Mouse (Mus musculus) megakaryocyte-erythroid progenitor cell, adult 5 weeks (primary cell): ENCODE measurements around the gene 3110009E18Rik. TPM values are rescaled to one million over a fixed set of nuclear protein-coding genes. Genes with fewer than 3 reads are reported as not detected.

Experiments used
- polyA plus RNA-seq: library from polyadenylated mRNA; stranded (reverse); fragments of >175 nt; gene quantifications from 2 replicates; pipeline ENCODE4 v1.2.3, GENCODE M21; 2012

The 3110009E18Rik gene
- 3.6 and 4.2 TPM in 2 replicates for polyA plus RNA-seq

DNA sequence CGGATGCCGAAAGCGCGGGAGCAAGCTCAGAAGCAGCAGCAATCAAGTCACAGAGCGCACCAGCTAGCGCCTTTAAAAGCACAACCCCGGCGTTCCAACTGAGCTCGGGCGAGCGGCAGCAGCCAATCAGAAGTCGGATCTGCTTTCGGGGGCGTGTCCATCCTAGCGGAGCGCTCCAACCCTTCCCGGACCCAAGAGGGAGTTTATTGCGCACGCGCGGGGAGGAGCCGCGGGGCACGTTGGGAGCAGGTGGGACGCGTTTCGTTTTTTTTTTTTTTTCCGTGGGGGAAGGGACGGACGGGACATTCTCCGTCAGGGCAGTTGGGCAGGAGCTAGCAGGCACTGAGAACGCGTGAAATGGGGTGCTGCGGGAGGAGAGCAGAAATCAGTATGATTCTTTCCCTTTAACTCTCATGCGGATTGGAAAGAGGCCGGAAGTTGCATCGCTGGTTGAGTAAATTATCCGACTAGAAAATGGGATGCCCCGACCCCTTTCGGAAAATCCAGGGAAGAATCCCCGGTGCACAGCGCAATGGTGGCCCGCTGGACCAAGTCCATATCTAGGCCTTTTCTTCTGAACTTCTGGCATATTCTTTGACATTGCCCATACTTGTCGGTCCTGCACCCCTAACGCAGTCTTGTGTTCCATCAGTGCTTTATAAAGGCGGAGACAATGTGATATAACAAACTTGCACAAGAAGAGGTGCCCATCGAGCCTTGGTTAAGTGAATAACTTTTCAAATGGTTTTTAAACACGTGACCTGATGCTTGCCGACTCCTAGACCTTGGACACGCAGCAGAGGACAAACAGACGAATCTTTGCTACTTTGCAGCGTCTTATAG, at the start of gene 3110009E18Rik, which contains the start of gene Dbi:
TSS of gene 3110009E18Rik (plus strand) at position 219 of the 843 bp plus-strand sequence.
TSS of gene Dbi (minus strand) at position 110 of the 843 bp plus-strand sequence.

DNA sequence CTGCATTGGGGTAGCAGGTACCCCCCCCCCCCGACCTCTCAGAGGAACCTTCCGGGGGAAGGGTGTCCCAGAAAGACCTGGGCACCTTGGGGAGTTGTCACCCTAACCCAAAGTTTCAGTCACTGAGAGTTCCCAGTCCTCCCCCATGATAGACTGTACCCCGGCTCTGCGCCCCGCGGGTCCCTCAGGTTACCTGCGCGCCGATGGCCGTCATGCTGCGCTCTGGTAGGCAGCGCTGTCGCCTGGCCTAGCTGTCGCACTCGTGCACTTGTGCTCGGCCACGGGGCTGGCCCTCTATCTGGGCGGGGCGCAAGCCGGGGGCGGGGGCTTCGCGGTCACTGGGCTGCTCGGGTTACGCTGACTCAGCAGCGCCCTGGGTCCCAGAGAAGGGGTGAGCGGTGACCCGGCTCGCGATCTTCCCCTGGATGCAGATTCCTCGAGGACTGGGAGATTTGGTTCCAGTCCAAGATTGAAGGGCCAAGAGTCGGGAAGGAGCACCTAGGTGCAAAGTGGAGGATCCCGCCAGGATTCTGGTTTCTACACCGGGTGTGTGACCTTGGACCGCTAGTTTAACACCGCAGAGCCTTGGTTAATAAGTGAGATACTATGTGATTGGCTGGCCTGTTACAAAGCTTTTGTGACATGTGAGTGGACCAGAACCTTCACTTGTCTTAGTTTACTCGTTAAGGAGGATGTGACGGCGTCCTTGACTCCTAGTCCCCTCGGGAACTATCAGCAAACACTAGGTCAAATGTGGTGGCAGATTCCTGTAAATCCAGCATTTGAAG, 47.3 kb upstream of the 3110009E18Rik start, which contains the start of gene Tmem37:
TSS of gene Tmem37 (minus strand) at position 556 of the 788 bp plus-strand sequence.

Other genes starting within 250 kb of the 3110009E18Rik start
- 0.11 and 0.27 TPM in 2 replicates for gene Tmem177, start 208.0 kb upstream of the 3110009E18Rik start, polyA plus RNA-seq
- not detected in 2 replicates for gene Cfap221, start 124.0 kb upstream of the 3110009E18Rik start, polyA plus RNA-seq
- not detected in 2 replicates for gene Sctr, start 114.3 kb upstream of the 3110009E18Rik start, polyA plus RNA-seq
- 0.19 and 0.40 TPM in 2 replicates for gene Tmem37, start 47.1 kb upstream of the 3110009E18Rik start, polyA plus RNA-seq
- gene Dbi, start 109 bp upstream of the 3110009E18Rik start, polyA plus RNA-seq, result 6.4 and 16.1 TPM in 2 replicates
- 46.8 and 47.0 TPM in 2 replicates for gene Steap3, start 151.5 kb downstream of the 3110009E18Rik start, polyA plus RNA-seq
- 0.03 TPM in 1 of 2 replicates, not detected in the other for gene C1ql2, start 219.4 kb downstream of the 3110009E18Rik start, polyA plus RNA-seq